Mouse (Mus musculus) hindbrain, embryonic 11.5 days (tissue): ENCODE data around the gene Gm7029. TPM values are rescaled to one million over a fixed set of nuclear protein-coding genes. Genes with fewer than 3 reads are reported as not detected.

Source experiments
- ATAC-seq: fragments of 200-750 bp; cut with Nextera tagmentation; 2 replicates; pipeline ENCODE4 v1.8.0; 2017; ENCODE audit warnings: mild to moderate bottlenecking, moderate TSS enrichment, moderate library complexity; ENCODE audit not compliant: low FRiP score
- DNase-seq: peaks from one replicate; pipeline ENCODE4 v3.0.0-alpha.2; 2015; ENCODE audit warnings: low spot score
- H3K27ac ChIP-seq: fragments of 300-500 bp; sonication (generic); 2 replicates; pipeline ENCODE4 v1.5.1; 2014; ENCODE audit warnings: mild to moderate bottlenecking, low read depth, low read length
- H3K27me3 ChIP-seq: fragments of 300-500 bp; sonication (generic); 2 replicates; pipeline ENCODE4 v1.6.1; 2014; ENCODE audit warnings: mild to moderate bottlenecking, low read length, moderate library complexity, mixed read lengths; ENCODE audit not compliant: control insufficient read depth, insufficient read depth
- H3K36me3 ChIP-seq: fragments of 300-500 bp; sonication (generic); 2 replicates; pipeline ENCODE4 v1.6.1; 2014; ENCODE audit warnings: mild to moderate bottlenecking, low read length, moderate library complexity, mixed read lengths; ENCODE audit not compliant: control insufficient read depth, insufficient read depth
- H3K4me1 ChIP-seq: fragments of 300-500 bp; sonication (generic); replicated peaks from 2 replicates; pipeline ENCODE4 v1.6.1; 2014; ENCODE audit warnings: low read length, mixed read lengths; ENCODE audit not compliant: control insufficient read depth, insufficient read depth
- H3K4me2 ChIP-seq: fragments of 300-500 bp; sonication (generic); replicated peaks from 2 replicates; pipeline ENCODE4 v1.6.1; 2014; ENCODE audit warnings: mild to moderate bottlenecking, low read depth, low read length
- H3K4me3 ChIP-seq: fragments of 300-500 bp; sonication (generic); 2 replicates; pipeline ENCODE4 v1.5.1; 2014; ENCODE audit warnings: low read depth, low read length
- H3K9ac ChIP-seq: fragments of 300-500 bp; sonication (generic); 2 replicates; pipeline ENCODE4 v1.6.1; 2014; ENCODE audit warnings: low read depth, low read length
- H3K9me3 ChIP-seq: fragments of 300-500 bp; sonication (generic); 2 replicates; pipeline ENCODE4 v1.6.1; 2016; ENCODE audit warnings: low read length; ENCODE audit not compliant: control insufficient read depth
- WGBS: fragments of 180-500 bp; shearing (Covaris S2); extraction: QIAGEN DNeasy Blood & Tissue Kit; methylation state at CpG from one replicate; pipeline ENCODE4 v1.1.7; 2014; 5-methylcytosine and 5-hydroxymethylcytosine counted together
- polyA plus RNA-seq: library from polyadenylated mRNA; unstranded; fragments of >200 nt; fragmentation: Nextera tagmentation; extraction: Ambion mirVana; gene quantifications from 2 replicates; pipeline ENCODE4 v1.2.1, GENCODE M21; 2014

The Gm7029 gene
- polyA plus RNA-seq, 1 experiment from 2014 or later, result not detected

DNA sequence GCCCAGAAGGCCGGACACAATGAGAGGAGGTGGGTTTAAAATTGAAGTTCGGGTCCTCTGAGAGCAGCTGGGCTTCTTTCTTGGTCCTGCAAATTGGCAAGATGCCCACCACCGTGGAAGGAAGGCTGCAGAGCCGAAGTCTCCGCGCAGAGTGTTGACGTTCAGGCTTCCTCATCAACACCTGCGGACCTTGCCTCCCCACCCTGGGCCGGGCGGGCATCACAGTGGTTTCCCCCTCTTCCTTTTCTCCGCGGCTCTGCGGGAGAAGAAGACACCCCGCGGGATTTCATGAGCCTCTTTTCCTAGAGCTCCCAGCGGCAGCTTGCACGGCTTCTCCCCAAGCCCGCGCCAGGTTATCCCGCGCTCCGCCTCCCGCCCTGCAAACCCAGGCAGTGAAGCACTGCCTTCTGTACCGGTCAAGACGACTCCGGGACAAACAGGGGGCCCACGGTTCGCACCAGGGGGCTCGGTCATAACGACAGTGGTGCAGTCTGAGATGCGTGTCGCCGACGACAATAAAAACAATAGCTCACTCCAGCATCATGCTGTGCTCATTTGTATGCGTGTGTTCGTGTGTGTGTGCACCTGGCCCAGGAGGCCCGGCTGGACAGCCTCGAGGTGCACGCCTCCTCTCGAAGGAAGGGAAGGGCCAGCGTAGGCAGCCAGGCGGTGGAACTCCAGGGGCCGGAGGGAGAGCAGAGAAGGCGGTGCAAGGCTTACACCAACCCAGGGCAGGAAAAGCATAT lies 34.9 kb downstream of the Gm7029 start:
- Histone ChIP-seq H3K4me2 (peak overlapping the region; percentile 96), H3K36me3 (peaks cover 10% of the 10 kb centered on the region), H3K9me3 (no peaks in the 10 kb centered on the region), H3K27ac (peak overlapping the region; percentile 84), H3K27me3 (no peaks in the 10 kb centered on the region), H3K4me3 (peak overlapping the region; percentile 87), H3K4me1 (peaks cover 6% of the 10 kb centered on the region), H3K9ac (peak overlapping the region; percentile 70)
- DNase-seq (peak; percentile 47), ATAC-seq (peak; percentile 71)
- WGBS, result under 1% methylated on average over 42 of the region's 44 CpGs

DNA sequence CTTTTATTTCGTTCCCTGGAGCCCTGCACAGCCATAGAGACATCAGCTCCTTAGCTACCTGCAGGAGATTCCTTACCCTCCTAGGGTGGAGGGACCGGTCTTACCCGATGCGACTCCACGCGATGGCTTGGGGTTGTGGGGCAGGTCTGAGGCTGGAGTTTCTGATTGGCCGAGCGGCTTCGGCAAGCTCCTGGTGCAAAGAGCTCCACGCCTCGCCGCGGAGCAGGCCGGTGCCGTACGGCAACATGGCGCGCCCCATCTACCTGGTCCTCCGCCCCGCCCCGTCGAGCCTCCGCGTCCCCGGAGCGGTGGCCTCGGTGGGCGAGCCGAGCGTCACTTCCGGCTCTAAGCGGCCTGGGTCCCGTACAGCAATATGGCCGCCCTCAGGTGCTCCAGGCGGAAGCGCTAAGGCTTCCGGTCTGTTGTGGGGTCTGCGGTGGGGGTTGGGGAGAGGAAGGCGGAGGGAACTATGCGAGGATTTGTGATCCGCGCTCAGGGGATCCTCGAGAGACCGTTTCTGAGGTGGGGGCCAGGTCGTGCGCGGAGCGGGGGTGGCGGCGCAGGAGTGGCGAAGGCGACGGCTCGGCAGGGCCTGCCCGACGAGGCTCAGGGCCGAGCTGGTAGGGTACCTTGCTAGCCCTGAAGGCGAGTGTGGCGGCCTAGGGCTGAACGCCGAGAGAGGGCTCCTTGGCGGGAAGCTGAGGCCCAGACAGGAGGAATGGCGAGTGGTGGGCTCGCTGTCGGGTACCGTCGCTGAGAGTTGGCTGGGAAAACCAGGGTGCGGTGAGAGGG lies 35.6 kb downstream of the Gm7029 start, which contains the start of gene Daxx:
Daxx (plus strand) TSS at position 338 of the 792 bp plus-strand sequence.
- peak; percentile 99 for DNase-seq
- Histone ChIP-seq H3K4me1 (peaks cover 6% of the 10 kb centered on the region), H3K9me3 (no peaks in the 10 kb centered on the region), H3K9ac (peak within 1 kb of the TSS; percentile 87), H3K36me3 (peaks cover 17% of the 10 kb centered on the region), H3K4me2 (peak within 1 kb of the TSS; percentile 96), H3K27me3 (no peaks in the 10 kb centered on the region), H3K27ac (peak within 1 kb of the TSS; percentile 84), H3K4me3 (peak within 1 kb of the TSS; percentile 87)
- ATAC-seq, result peak; percentile 97
- 1% methylated on average over 68 of the region's 68 CpGs for WGBS

DNA sequence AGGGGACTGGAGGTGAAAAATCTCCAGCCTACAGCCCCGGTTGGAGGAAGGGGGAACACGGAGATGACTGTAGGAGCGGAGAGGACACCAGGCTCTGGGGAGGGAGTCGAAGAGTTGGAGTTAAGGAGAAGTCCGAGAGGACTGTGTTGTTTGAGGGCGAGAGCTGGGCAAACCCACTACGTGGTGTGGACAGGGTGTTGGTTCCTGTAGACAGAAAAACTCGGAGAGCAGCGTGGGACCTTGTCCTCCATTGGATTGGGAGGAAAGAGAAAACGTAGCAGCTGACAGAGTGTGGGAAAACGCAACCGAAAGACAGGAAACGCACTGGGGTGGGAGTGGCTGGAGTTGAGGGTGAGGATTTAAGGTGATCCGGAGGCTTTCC lies 36.2 kb downstream of the Gm7029 start:
- Histone ChIP-seq H3K4me1 (peaks cover 6% of the 10 kb centered on the region), H3K27me3 (no peaks in the 10 kb centered on the region), H3K36me3 (peaks cover 17% of the 10 kb centered on the region), H3K9ac (peak overlapping the region; percentile 87), H3K27ac (peak overlapping the region; percentile 70; the same call in 1 of the 2 replicates), H3K4me3 (peak overlapping the region; percentile 87), H3K4me2 (peak overlapping the region; percentile 96), H3K9me3 (no peaks in the 10 kb centered on the region)
- ATAC-seq (no peak), DNase-seq (no peak)
- WGBS, result under 1% methylated on average over 14 of the region's 14 CpGs

DNA sequence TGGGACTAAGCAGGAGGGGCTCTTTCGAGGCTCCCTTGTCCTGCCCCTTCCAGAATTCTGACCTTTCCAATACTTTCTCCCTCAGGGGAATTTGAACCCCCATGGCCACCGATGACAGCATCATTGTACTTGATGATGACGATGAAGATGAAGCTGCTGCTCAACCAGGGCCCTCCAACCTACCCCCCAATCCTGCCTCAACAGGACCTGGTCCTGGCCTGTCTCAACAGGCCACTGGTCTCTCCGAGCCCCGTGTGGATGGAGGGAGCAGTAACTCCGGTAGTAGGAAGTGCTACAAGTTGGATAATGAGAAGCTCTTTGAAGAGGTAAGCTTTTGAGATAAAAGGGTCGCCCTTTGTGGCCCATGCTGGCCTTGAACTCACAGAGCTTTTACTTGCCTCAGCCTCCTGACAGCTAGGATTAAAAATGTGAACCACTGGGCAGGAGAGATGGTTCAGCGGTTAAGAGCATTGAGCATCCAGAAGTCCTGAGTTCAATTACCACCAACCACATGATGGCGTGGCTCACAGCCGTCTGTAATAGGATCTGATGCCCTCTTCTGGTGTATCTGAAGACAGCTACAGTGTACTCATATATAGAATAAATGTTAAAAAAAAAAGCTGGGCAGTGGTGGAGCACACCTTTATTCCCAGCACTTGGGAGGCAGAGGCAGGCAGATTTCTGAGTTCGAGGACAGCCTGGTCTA lies 36.9 kb downstream of the Gm7029 start:
- Histone ChIP-seq H3K4me2 (peak overlapping the region; percentile 96), H3K9me3 (no peaks in the 10 kb centered on the region), H3K27ac (no peak overlapping the region), H3K4me1 (peaks cover 6% of the 10 kb centered on the region), H3K27me3 (no peaks in the 10 kb centered on the region), H3K9ac (peak overlapping the region; percentile 87; the same call in 1 of the 2 replicates), H3K4me3 (peak overlapping the region; percentile 87), H3K36me3 (peaks cover 17% of the 10 kb centered on the region)
- DNase-seq (no peak), ATAC-seq (no peak)
- 57% methylated on average over 11 of the region's 11 CpGs for WGBS

DNA sequence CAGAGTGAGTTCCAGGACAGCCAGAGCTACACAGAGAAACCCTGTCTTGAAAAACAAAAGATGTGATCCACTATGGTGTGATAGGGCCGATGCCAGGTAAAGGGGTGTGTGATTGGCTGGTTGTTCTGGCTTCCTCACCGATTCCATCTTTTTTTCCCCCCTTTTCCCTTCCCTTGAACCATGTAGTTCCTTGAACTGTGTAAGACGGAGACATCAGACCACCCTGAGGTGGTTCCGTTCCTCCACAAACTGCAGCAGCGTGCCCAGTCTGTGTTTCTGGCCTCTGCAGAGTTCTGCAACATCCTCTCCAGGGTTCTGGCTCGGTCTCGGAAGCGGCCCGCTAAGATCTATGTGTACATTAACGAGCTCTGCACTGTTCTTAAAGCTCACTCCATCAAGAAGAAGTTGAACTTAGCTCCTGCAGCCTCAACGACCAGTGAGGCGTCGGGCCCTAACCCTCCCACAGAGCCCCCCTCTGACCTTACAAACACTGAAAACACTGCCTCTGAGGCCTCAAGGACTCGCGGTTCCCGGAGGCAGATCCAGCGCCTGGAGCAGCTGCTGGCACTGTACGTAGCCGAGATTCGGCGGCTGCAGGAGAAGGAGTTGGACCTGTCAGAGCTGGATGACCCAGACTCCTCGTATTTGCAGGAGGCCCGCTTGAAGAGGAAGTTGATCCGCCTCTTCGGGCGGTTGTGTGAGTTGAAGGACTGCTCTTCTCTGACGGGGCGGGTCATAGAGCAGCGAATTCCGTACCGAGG lies 37.6 kb downstream of the Gm7029 start:
- ATAC-seq (no peak), DNase-seq (no peak)
- 89% methylated on average over 31 of the region's 31 CpGs for WGBS
- H3K4me1 ChIP-seq, result peaks cover 6% of the 10 kb centered on the region
- no peaks in the 10 kb centered on the region for H3K27me3 ChIP-seq
- H3K9ac ChIP-seq, result no peak overlapping the region
- peaks cover 17% of the 10 kb centered on the region for H3K36me3 ChIP-seq
- no peak overlapping the region for H3K27ac ChIP-seq
- H3K4me2 ChIP-seq, result no peak overlapping the region
- H3K9me3 ChIP-seq, result no peaks in the 10 kb centered on the region
- H3K4me3 ChIP-seq, result no peak overlapping the region

DNA sequence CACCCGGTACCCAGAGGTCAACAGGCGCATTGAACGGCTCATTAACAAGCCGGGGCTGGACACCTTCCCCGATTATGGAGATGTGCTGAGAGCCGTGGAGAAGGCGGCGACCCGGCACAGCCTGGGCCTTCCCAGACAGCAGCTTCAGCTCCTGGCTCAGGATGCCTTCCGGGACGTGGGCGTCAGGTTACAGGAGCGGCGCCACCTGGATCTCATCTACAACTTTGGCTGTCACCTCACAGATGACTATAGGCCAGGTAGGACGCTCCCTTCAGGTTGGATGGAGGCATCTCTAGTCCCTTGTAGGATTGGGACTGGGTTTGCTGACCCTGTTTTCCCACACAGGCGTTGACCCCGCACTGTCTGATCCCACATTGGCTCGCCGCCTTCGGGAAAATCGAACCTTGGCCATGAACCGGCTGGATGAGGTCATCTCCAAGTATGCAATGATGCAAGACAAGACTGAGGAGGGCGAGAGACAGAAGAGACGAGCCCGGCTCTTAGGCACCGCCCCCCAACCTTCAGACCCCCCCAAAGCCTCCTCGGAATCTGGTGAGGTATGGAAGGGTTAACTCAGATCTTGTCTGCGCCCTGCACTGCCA lies 38.3 kb downstream of the Gm7029 start:
- H3K27ac ChIP-seq, result no peak overlapping the region
- H3K4me2 ChIP-seq, result no peak overlapping the region
- 92% methylated on average over 28 of the region's 28 CpGs for WGBS
- peaks cover 17% of the 10 kb centered on the region for H3K36me3 ChIP-seq
- DNase-seq (no peak), ATAC-seq (no peak)
- peaks cover 8% of the 10 kb centered on the region for H3K4me1 ChIP-seq
- H3K9ac ChIP-seq, result no peak overlapping the region
- H3K9me3 ChIP-seq, result no peaks in the 10 kb centered on the region
- no peak overlapping the region for H3K4me3 ChIP-seq
- no peaks in the 10 kb centered on the region for H3K27me3 ChIP-seq

DNA sequence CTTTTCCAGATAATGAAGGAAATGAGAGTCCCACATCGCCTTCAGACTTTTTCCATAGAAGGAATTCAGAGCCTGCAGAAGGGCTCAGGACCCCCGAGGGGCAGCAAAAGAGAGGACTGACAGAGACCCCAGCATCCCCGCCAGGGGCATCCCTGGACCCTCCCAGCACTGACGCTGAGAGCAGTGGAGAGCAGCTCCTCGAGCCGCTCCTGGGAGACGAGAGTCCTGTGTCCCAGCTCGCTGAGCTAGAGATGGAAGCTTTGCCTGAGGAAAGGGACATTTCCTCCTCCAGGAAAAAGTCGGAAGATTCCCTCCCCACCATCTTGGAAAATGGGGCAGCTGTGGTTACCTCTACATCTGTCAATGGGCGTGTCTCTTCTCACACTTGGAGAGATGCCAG lies 39.6 kb downstream of the Gm7029 start:
- Histone ChIP-seq H3K27me3 (no peaks in the 10 kb centered on the region), H3K4me2 (no peak overlapping the region), H3K4me3 (no peak overlapping the region; the same call in 1 of the 2 replicates), H3K4me1 (peaks cover 14% of the 10 kb centered on the region), H3K27ac (no peak overlapping the region), H3K9ac (no peak overlapping the region), H3K36me3 (peaks cover 17% of the 10 kb centered on the region), H3K9me3 (no peaks in the 10 kb centered on the region)
- 91% methylated on average over 10 of the region's 10 CpGs for WGBS
- ATAC-seq (no peak), DNase-seq (no peak)

DNA sequence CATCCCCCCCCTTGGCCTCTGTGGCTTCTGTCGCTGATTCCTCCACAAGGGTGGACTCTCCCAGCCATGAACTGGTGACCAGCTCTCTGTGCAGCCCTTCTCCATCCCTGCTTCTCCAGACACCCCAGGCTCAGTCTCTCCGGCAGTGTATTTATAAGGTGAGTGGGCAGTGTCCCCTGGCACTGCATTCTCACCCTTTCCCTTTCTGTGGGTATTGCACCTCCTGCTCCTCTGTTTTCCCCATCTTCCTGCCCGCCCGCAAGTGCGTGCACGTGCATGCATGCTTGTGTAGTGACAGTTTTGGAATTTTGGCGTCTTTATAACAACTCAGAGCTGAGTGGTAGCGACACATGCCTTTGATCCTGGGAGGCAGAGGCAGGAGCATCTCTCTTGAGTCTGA lies 40.3 kb downstream of the Gm7029 start:
- H3K4me3 ChIP-seq, result no peak overlapping the region; the same call in 1 of the 2 replicates
- 98% methylated on average over 8 of the region's 8 CpGs for WGBS

More for the DNA sequence above, 40.3 kb downstream of the Gm7029 start:
- ATAC-seq (no peak), DNase-seq (no peak)
- no peak overlapping the region for H3K4me2 ChIP-seq
- H3K27me3 ChIP-seq, result no peaks in the 10 kb centered on the region
- H3K27ac ChIP-seq, result no peak overlapping the region
- H3K36me3 ChIP-seq, result peaks cover 17% of the 10 kb centered on the region
- H3K9me3 ChIP-seq, result no peaks in the 10 kb centered on the region
- peaks cover 15% of the 10 kb centered on the region for H3K4me1 ChIP-seq
- no peak overlapping the region for H3K9ac ChIP-seq
